Mouse (Mus musculus) natural killer cell, adult 2 months (primary cell): ENCODE results near the gene Clpsl2.

Experiments
- DNase-seq, 2 experiments: peaks; one replicate each; pipeline ENCODE4 v3.0.0; 2022; ENCODE audit warnings: low spot score in 2 of 2

Gene Clpsl2

GRCm38 (mm10) chr17:28549111-28549510 lies at the start of gene Clpsl2:
Gene Clpsl2, plus strand, starts transcription at chr17:28549411.
- no peak for DNase-seq

DNA sequence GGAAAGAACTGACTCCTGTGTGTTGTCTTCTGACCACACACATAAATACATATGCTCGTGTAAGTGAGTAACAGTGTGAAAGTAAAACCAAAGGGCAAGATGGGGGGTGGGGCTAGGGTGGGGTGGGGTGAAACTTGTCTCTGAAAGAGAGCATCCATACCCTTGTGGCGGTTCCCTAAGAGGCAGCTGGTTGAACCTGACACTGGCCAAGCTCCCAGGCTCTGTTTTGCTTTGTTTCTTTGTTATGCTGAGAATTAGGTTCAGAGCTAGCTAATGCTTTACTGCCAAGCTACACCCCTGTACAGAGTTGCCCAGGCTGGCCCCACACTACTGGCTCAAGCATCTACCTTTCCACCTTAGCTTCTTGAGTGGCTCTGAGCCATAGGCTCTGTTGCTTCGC lies 48.7 kb upstream of the Clpsl2 start:
- no peak for DNase-seq

GRCm38 (mm10) chr17:28502196-28502821 lies 46.9 kb upstream of the Clpsl2 start:
- no peak for DNase-seq

- DNase-seq, result no peak
Observed at GRCm38 (mm10) chr17:28504182-28504581, 45.0 kb upstream of the Clpsl2 start.

DNA sequence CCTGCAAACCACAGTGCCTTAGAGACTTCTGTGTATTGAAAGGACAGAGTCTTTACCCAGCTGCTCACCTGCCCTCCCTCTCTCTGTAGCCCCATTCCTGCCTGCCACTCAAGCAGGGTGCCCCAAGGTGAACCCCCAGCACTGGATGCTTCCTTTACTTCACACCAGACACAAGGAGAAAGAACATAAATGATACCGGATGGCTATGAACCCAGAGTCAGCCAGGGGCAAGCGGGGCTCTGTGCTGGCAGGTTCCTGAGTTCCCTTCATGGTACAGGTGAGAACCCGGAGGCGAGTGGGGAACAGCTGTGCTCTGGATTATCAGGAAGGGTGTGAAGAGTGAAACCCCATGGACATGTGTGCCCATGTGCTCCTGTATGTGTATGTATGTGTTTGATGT lies 43.6 kb upstream of the Clpsl2 start:
- DNase-seq, result no peak

DNA sequence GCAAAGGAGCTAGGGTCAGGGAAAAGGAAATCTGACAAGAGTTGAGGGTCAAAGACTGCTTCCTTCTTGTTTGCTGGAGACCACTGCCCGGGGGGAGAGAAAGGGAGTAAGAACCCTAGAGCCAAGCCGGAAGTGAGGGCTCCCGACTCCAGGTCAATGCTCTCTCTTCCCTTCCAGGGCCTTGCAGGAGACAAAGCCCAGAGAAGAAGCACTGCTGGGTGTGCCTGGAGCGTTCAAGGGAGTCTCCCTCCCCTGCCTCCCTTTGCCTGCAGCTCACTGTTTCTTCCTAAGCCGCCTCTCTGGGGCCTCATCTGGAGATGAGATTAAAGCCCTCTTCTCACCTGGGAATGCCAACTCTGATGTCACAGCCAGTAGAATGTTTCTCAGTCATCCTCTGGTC lies 42.3 kb upstream of the Clpsl2 start:
- no peak for DNase-seq

DNA sequence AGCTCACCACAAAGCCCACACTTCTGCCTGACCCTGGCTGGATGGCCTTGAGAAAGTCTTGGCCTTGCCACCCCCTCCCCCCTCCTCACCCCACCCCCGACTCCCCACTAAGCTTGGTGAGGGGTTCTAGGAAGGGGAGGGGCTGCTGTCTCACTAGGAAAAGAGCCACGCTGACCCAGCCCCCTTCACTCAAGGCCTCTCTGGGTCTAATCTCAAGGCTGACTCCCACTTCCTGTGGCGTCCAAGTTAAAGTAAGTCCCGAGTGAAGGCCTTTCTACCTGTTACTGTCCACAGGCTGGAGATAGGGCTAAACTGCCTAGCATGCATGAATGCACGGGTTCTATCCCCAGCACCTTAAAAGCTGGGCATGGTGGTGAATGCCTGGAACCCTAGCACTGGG lies 41.7 kb upstream of the Clpsl2 start:
- no peak for DNase-seq

- DNase-seq, result no peak
Observed at GRCm38 (mm10) chr17:28510445-28511342, 38.5 kb upstream of the Clpsl2 start.

GRCm38 (mm10) chr17:28511616-28512541 lies 37.3 kb upstream of the Clpsl2 start:
- DNase-seq, result no peak

GRCm38 (mm10) chr17:28512696-28513095 lies 36.5 kb upstream of the Clpsl2 start:
- no peak for DNase-seq

DNA sequence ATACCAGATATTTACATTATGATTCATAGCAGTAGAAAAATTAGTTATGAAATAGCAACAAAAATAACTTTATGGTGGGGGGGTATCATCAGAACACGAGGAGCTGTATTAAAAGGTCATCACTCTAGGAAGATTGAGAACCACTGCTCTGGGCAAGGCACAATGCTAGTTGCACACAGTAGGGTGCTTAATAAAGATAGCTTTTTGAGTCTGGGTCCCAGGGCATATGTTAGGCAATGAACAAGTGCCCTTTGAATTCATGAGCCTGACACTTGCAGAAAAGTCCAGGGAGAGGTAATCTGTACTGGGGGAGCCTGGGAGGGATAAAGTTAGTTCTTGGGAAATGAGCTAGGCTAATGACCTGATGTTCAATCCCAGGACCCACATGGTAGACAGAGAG lies 35.9 kb upstream of the Clpsl2 start:
- DNase-seq, result no peak

DNA sequence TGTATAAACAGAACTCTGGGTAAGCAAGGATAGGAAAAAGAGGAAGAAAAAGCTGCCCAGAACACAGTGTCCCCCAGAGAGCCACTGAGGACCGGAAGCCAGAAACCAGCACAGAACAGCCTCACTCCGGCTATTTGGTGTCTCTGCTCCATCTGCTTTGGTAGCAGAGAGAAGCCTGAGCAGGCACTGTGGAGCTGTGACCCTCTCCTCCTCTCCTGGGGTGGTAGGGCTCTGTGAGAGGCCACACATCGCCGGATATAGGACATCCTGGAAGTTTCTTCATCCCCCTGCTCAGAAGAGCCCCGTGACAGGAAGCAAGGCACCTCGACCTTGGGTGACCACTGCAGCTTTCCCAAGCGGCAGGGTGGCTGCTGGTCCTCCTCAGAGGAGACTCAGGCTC lies 35.4 kb upstream of the Clpsl2 start:
- DNase-seq, result no peak

DNA sequence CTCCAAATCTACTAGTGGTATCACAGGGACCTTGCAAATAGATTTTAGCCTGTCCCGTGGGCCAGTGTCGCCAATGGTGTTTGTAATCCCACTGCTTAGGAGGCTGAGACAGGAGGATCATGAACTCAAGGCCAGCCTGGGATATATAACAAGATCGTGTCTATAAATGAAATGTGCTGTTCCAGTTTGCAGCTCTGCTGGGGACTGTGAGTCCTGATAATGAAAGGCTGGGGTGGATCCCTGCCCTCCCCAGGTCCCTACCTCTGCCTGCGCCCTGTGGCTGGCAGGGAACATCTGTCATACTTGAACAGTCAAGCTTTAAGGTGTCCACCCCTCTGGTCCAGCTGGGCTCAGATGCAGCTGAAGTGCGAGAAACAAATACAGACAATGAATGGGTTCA lies 34.7 kb upstream of the Clpsl2 start:
- no peak for DNase-seq

DNA sequence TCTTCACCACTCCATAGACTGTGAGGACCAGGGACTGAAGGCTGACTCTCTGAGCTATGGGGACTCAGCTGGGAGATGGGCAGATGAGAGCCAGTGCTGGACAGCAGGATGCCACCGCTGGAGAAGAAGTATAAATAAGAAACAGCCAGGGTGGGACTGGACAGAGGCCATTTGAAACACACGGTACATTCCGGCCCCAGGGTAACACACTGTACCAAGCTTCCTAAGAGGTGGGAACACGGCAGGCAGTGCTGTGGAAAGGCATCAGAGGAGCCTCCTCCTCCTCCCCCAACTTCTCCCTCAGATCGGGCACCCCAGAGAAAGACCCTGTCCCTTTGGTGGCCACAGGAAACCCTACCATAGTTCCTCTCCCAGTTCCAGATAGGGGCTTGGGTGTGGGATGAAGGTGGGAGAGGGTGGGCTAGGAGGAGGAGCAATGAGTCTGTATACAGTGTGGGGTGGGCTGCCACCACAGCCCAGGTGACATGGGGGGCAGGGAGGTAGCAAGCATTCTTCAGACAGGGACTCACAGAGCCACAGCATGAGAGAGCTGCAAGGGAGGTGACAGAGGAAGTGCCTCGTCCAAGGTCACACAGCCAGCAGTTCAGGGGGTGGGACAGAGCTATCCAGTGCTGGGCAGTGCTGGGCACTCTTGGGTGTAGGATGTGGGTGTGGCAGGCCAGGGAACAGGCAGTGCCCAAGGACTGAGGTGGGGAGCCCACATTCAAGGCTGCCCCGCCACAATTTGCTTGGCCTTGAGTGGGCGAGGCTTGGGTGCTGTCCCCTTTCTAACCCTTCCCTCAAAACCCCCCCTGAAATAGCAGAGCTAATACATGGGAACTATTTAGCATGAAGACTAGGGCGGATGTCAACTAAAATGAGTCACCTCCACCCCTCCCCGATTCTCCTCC lies 33.5 kb upstream of the Clpsl2 start:
- peak; percentile 41 to 60 for DNase-seq

DNA sequence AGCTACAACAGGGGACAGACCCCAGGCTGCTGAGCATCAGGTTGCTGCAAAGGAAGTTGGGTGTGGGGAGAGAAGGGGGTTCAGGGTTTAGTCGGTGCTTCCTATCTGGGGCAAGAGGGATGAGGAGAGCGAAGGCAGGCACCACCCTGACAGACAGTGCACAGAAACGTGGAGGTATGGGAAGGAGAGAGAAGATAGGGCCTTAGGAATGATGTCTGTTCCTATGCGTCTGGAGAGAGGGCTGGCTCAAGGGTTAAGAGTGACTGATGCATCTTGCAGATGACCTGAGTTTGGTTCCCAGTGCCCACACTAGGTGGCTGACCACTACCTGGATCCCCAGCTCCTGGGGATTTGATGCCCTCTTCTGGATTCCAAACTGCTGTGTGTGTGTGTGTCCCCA lies 32.3 kb upstream of the Clpsl2 start:
- DNase-seq, result no peak

DNA sequence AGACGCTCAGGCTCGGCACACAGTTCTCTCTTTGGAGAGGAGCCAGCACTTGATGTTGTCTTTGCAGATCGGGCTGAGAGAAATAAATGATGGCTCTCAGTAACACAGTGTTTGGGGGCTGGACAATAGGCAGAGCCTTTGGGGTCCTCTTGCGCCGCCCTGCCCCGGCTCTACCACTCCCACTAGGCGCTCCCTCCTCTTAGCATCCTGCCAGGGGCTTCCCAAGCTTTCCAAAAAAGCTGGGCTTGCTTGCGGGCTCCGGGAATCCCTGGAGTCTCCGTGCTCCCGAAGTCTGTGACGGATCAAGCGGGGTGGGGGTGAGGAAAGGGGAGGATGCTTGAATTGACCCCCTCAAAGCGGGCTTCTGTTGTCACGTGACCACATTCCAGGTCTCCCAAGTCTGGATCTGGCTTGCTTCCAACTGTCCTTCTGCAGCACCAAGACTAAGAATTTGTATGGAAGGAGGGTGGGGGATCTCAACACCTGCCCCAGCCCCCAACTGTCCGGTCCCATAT lies 31.7 kb upstream of the Clpsl2 start, which contains the start of gene Fkbp5:
Gene Fkbp5 (minus strand): TSS at position 87 of the 515 bp plus-strand sequence.
- no peak for DNase-seq

- DNase-seq, result peak; percentile 47 to 52
Observed at GRCm38 (mm10) chr17:28517956-28518614, 31.1 kb upstream of the Clpsl2 start.

GRCm38 (mm10) chr17:28518615-28519071 lies 30.6 kb upstream of the Clpsl2 start:
- DNase-seq, result peak in 1 of 2 experiments; percentile 38

- no peak for DNase-seq
Observed at GRCm38 (mm10) chr17:28519827-28520226, 29.4 kb upstream of the Clpsl2 start.

DNA sequence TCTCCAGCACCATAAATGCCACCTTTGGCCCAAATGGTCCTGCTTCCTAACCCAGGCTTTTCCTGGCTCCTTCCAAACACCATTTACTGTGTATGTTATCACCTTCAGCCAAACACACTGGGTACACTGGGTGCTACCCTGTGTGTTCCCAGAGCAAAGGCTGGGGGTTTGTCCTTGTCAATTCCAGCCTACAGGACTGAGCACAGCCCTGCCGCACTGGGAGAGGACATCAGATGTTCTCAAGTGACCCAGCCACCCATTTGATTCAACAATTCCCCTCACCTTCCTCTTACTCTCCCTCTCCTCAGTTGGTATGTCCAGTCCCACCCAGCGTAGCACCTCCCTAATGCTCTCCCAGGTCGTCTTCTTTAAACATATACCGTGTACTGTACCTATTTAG lies 28.6 kb upstream of the Clpsl2 start:
- DNase-seq, result no peak
